Mouse (Mus musculus): ENCODE measurements around the gene Brinp1.

Gene Brinp1

GRCm38 (mm10) chr4:68954322-68954901 is at the start of gene Brinp1:
Gene Brinp1, minus strand, starts transcription at chr4:68954397.
- DNase-seq (ENCODE audit: low spot score): no peak

- no peak for DNase-seq (ENCODE audit: low spot score)
Measured at GRCm38 (mm10) chr4:68957265-68957664, 3.1 kb upstream of the Brinp1 start.

GRCm38 (mm10) chr4:68955621-68956020 is 1.4 kb upstream of the Brinp1 start:
- DNase-seq (ENCODE audit: low spot score): peak; percentile 57

- no peak for DNase-seq (ENCODE audit: low spot score)
Measured at GRCm38 (mm10) chr4:68953667-68954321, 403 bp downstream of the Brinp1 start.

- DNase-seq (ENCODE audit: low spot score): no peak
Measured at GRCm38 (mm10) chr4:68953131-68953551, 1.1 kb downstream of the Brinp1 start.

- DNase-seq (ENCODE audit: low spot score): no peak
Measured at GRCm38 (mm10) chr4:68950556-68950955, 3.6 kb downstream of the Brinp1 start.

- DNase-seq (ENCODE audit: low spot score): no peak
Measured at GRCm38 (mm10) chr4:68942938-68943337, 11.3 kb downstream of the Brinp1 start.

GRCm38 (mm10) chr4:68930022-68930421 is 24.2 kb downstream of the Brinp1 start:
- DNase-seq (ENCODE audit: low spot score): no peak

GRCm38 (mm10) chr4:68926091-68926490 is 28.1 kb downstream of the Brinp1 start:
- no peak for DNase-seq (ENCODE audit: low spot score)

GRCm38 (mm10) chr4:68922944-68923343 is 31.3 kb downstream of the Brinp1 start:
- DNase-seq (ENCODE audit: low spot score): no peak

- no peak for DNase-seq (ENCODE audit: low spot score)
Measured at GRCm38 (mm10) chr4:68922504-68922903, 31.7 kb downstream of the Brinp1 start.

- no peak for DNase-seq (ENCODE audit: low spot score)
Measured at GRCm38 (mm10) chr4:68920127-68920526, 34.1 kb downstream of the Brinp1 start.

- no peak for DNase-seq (ENCODE audit: low spot score)
Measured at GRCm38 (mm10) chr4:68910942-68911341, 43.3 kb downstream of the Brinp1 start.

GRCm38 (mm10) chr4:68906417-68907210 is 47.6 kb downstream of the Brinp1 start:
- DNase-seq (ENCODE audit: low spot score): no peak

GRCm38 (mm10) chr4:68890526-68890925 is 63.7 kb downstream of the Brinp1 start:
- no peak for DNase-seq (ENCODE audit: low spot score)

- DNase-seq (ENCODE audit: low spot score): no peak
Measured at GRCm38 (mm10) chr4:68886276-68886675, 67.9 kb downstream of the Brinp1 start.

- no peak for DNase-seq (ENCODE audit: low spot score)
Measured at GRCm38 (mm10) chr4:68872028-68872427, 82.2 kb downstream of the Brinp1 start.

GRCm38 (mm10) chr4:68865135-68865767 is 88.9 kb downstream of the Brinp1 start:
- no peak for DNase-seq (ENCODE audit: low spot score)

GRCm38 (mm10) chr4:68864668-68865067 is 89.5 kb downstream of the Brinp1 start:
- DNase-seq (ENCODE audit: low spot score): no peak

- DNase-seq (ENCODE audit: low spot score): no peak
Measured at GRCm38 (mm10) chr4:68856868-68857267, 97.3 kb downstream of the Brinp1 start.

- no peak for DNase-seq (ENCODE audit: low spot score)
Measured at GRCm38 (mm10) chr4:68849671-68850070, 104.5 kb downstream of the Brinp1 start.

GRCm38 (mm10) chr4:68846976-68847375 is 107.2 kb downstream of the Brinp1 start:
- DNase-seq (ENCODE audit: low spot score): no peak

GRCm38 (mm10) chr4:68845964-68846363 is 108.2 kb downstream of the Brinp1 start:
- no peak for DNase-seq (ENCODE audit: low spot score)

All from ovary, postnatal 10 days (tissue).